Mouse (Mus musculus): ENCODE measurements around the gene 1110057P08Rik.
"Not testable (repeated sequence)": the region's sequence is repeated elsewhere in the genome, so short reads cannot be mapped to it uniquely, and the experiment has no call there.

1110057P08Rik gene

GRCm38 (mm10) chr16:89174435-89174834 lies at the start of gene 1110057P08Rik:
1110057P08Rik (plus strand) TSS chr16:89174735.
- DNase-seq (ENCODE audit: low spot score in 2 of 2) = no peak

DNA sequence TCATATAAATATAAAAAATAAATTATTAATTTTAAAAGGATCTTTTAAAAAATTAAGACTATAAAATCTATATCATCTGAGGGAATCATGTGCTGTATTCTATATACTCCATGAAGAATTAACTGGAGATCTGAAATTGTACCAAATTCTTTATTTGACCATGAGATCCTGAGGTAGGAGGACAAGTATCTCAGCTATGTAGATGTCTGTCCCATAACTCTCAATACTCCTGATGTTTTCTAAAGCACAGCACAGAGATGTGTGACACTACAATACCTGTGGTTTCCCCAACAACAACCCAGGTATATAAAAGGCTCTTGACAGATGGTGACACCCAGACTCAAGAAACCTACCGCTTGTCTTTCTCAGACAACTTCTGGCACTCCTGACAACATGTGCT lies 34.0 kb upstream of the 1110057P08Rik start, which contains the start of gene Gm6358:
TSS of gene Gm6358 (plus strand) at position 301 of the 400 bp plus-strand sequence.
- DNase-seq (ENCODE audit: low spot score in 2 of 2) = no peak

DNA sequence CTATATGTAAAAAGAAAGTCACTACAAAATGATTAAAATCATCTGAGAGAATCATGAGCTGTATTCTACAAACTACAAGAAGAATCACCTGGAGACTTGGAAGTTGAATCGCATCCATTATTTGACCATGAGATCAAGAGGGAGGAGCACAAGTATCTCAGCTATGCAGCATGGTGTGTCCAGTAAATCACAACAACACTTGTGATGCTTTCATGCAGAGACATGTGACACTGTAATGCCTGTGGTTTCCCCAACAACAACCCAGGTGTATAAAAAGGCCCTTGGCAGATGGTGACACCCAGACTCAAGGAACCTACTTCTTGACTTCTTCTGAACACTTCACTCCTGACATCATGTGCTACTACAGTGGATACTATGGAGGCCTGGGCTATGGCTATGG lies 23.7 kb upstream of the 1110057P08Rik start, which contains the start of gene Gm10061:
TSS of gene Gm10061 (plus strand) at position 301 of the 400 bp plus-strand sequence.
- no peak for DNase-seq (ENCODE audit: low spot score in 2 of 2)

- DNase-seq (ENCODE audit: low spot score in 2 of 2) = no peak
These were observed 16.9 kb upstream of the 1110057P08Rik start, which contains the start of gene Gm9789 for GRCm38 (mm10) chr16:89157652-89158051. Gm9789 (plus strand) TSS chr16:89157952.

DNA sequence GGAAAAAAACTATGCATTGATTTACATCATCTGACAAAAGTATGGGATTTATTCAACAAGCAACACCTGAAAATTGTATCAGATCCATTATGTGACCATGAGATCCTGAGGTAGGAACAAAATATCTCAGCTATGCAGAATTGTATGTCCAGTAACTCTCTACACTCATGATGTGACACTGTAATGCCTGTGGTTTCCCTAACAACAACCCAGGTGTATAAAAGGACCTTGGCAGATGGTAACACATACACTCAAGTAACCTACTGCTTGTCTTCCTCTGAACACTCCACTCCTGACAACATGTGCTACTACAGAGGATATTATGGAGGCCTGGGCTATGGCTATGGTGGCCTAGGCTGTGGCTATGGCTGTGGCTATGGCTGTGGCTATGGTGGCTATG lies 5.3 kb upstream of the 1110057P08Rik start, which contains the start of gene Gm7735:
TSS of gene Gm7735 (plus strand) at position 301 of the 400 bp plus-strand sequence.
- not testable (repeated sequence) for DNase-seq (ENCODE audit: low spot score in 2 of 2)

- no peak for DNase-seq (ENCODE audit: low spot score in 2 of 2)
These were observed 14.1 kb downstream of the 1110057P08Rik start for GRCm38 (mm10) chr16:89188621-89189020.

- DNase-seq (ENCODE audit: low spot score in 2 of 2) = no peak
These were observed 31.0 kb downstream of the 1110057P08Rik start, which contains the start of gene Krtap20-2 for GRCm38 (mm10) chr16:89205561-89205960. Krtap20-2 (plus strand) TSS chr16:89205861.

Measured in frontal cortex, postnatal 25 days (tissue).